19 mouse cellular contexts compared by ENCODE assay signal in genomic region chr9:73006175-73006574, GRCm38 (mm10). TPM values are rescaled to one million over a fixed set of nuclear protein-coding genes. Genes with fewer than 3 reads are reported as not detected.
DNase-seq lines count a peak whose midpoint lies in the region; ATAC-seq and TF ChIP-seq lines count a peak whose summit lies in the region.
"Had no signal": no experiment of that assay in that cellular context is flagged by ENCODE, and none has a peak within 500 bp of the region (broad histone marks: within the 10 kb centered on the region; RNA-seq: fewer than 3 reads in every experiment).

No protein-coding gene starts in this region.

- H3K27ac ChIP-seq in heart, postnatal 0 days (ENCODE audit: low read depth): no peak overlapping the region
- no peak overlapping the region for H3K27ac ChIP-seq in midbrain, embryonic 11.5 days (ENCODE audit: low read depth, low read length)
- no peak overlapping the region for H3K27ac ChIP-seq in midbrain, embryonic 16.5 days (ENCODE audit: low read length)
- H3K27ac ChIP-seq: forebrain, embryonic 15.5 days; liver, embryonic 13.5 days had no signal

- H3K4me3 ChIP-seq in heart, postnatal 0 days (ENCODE audit: low read depth, low read length): no peak overlapping the region
- H3K4me3 ChIP-seq in midbrain, embryonic 11.5 days (ENCODE audit: low read depth, low read length): no peak overlapping the region
- H3K4me3 ChIP-seq in midbrain, embryonic 16.5 days (ENCODE audit: low read depth, low read length): no peak overlapping the region
- H3K4me3 ChIP-seq: forebrain, embryonic 15.5 days; liver, embryonic 13.5 days; myocyte had no signal

- H3K4me1 ChIP-seq in heart, postnatal 0 days (ENCODE audit: control insufficient read depth, insufficient read depth): no peaks in the 10 kb centered on the region
- H3K4me1 ChIP-seq in midbrain, embryonic 11.5 days (ENCODE audit: control insufficient read depth, insufficient read depth, low read length): no peaks in the 10 kb centered on the region
- no peaks in the 10 kb centered on the region for H3K4me1 ChIP-seq in midbrain, embryonic 16.5 days (ENCODE audit: control insufficient read depth, insufficient read depth, low read length)
- H3K4me1 ChIP-seq: forebrain, embryonic 15.5 days had no signal

- peaks cover 38% of the 10 kb centered on the region for H3K36me3 ChIP-seq in heart, postnatal 0 days (replicated peaks; ENCODE audit: control insufficient read depth, insufficient read depth, low read length)
- H3K36me3 ChIP-seq in midbrain, embryonic 11.5 days (ENCODE audit: control insufficient read depth, insufficient read depth, low read length): no peaks in the 10 kb centered on the region
- H3K36me3 ChIP-seq in midbrain, embryonic 16.5 days (ENCODE audit: control insufficient read depth, insufficient read depth, low read length): peaks cover 15% of the 10 kb centered on the region

- TF ChIP-seq EP300 in heart, postnatal 0 days (IDR thresholded peaks at IDR 0.05; ENCODE audit: low read depth): no peak

- H3K9me3 ChIP-seq in heart, postnatal 0 days (replicated peaks; ENCODE audit: control insufficient read depth, low read length): no peaks in the 10 kb centered on the region
- no peaks in the 10 kb centered on the region for H3K9me3 ChIP-seq in midbrain, embryonic 11.5 days (ENCODE audit: control insufficient read depth, low read length)
- no peaks in the 10 kb centered on the region for H3K9me3 ChIP-seq in midbrain, embryonic 16.5 days (replicated peaks; ENCODE audit: control insufficient read depth, low read length, poor library complexity, severe bottlenecking)
- H3K9me3 ChIP-seq: forebrain, embryonic 15.5 days; liver, embryonic 13.5 days had no signal

- no peak overlapping the region for H3K9ac ChIP-seq in heart, postnatal 0 days (replicated peaks; ENCODE audit: low read depth, low read length)
- no peak overlapping the region for H3K9ac ChIP-seq in midbrain, embryonic 11.5 days (ENCODE audit: low read length)
- H3K9ac ChIP-seq in midbrain, embryonic 16.5 days (ENCODE audit: low read depth, low read length): no peak overlapping the region
- H3K9ac ChIP-seq: forebrain, embryonic 15.5 days; liver, embryonic 13.5 days had no signal

- H3K27me3 ChIP-seq in heart, postnatal 0 days (ENCODE audit: control insufficient read depth, insufficient read depth, low read length): no peaks in the 10 kb centered on the region
- H3K27me3 ChIP-seq in midbrain, embryonic 11.5 days (ENCODE audit: control insufficient read depth, insufficient read depth, low read length): no peaks in the 10 kb centered on the region
- no peaks in the 10 kb centered on the region for H3K27me3 ChIP-seq in midbrain, embryonic 16.5 days (ENCODE audit: control insufficient read depth, insufficient read depth, low read depth, low read length)
- H3K27me3 ChIP-seq: CH12.LX; forebrain, embryonic 15.5 days; liver, embryonic 13.5 days had no signal

- no peak for DNase-seq in heart, postnatal 0 days (ENCODE audit: low spot score)
- DNase-seq in heart, adult 18-20 months: no peak
- DNase-seq in midbrain, embryonic 11.5 days (ENCODE audit: low spot score, missing footprints): peak; percentile 57
- DNase-seq in T-cell, adult 2 months (ENCODE audit: low spot score): peak; percentile 18
- peak; percentile 11 for DNase-seq in thymus, postnatal 25 days
- no peak for DNase-seq in right cerebral cortex, postnatal 14 days
- DNase-seq: adrenal gland, postnatal 25 days; cerebellum, adult 11 months; heart, postnatal 36 days; kidney, adult 11 months; liver, embryonic 13.5 days had no signal

- ATAC-seq in heart, postnatal 0 days (ENCODE audit: insufficient read depth, low read depth): no peak
- no peak for ATAC-seq in midbrain, embryonic 11.5 days (ENCODE audit: low FRiP score)
- ATAC-seq in midbrain, embryonic 16.5 days: no peak
- ATAC-seq: forebrain, embryonic 15.5 days had no signal

- 93% methylated on average over 3 of the region's 3 CpGs for WGBS in heart, postnatal 0 days
- WGBS in midbrain, embryonic 11.5 days: 87% methylated on average over 3 of the region's 3 CpGs
- 94% methylated on average over 3 of the region's 3 CpGs for WGBS in midbrain, embryonic 16.5 days

- no peak overlapping the region for H3K4me2 ChIP-seq in heart, postnatal 0 days (ENCODE audit: low read depth, low read length)
- no peak overlapping the region for H3K4me2 ChIP-seq in midbrain, embryonic 11.5 days
- no peak overlapping the region for H3K4me2 ChIP-seq in midbrain, embryonic 16.5 days (ENCODE audit: low read length)
- H3K4me2 ChIP-seq: forebrain, embryonic 15.5 days; liver, embryonic 13.5 days had no signal

- TF ChIP-seq CTCF in heart, postnatal 0 days (IDR thresholded peaks at IDR 0.05; ENCODE audit: low read depth): 0 out of 2 replicates have a peak, but pooled peaks have one; percentile 8

RNA-seq across cellular contexts. Expression of gene Ccpg1, which starts 20.9 kb away (rescaled TPM):
- total RNA-seq in heart, postnatal 0 days (2014; rRNA removed; ENCODE audit: low replicate concordance): 8.3 and 11.3 TPM in 2 replicates
- 27.2 and 27.3 TPM in 2 replicates for polyA plus RNA-seq in heart, postnatal 0 days (2015; fragmentation: Nextera tagmentation; extraction: Ambion mirVana)
- total RNA-seq in heart, adult 18-20 months (2021): 10 to 100 TPM; 84.9 to 95.1 TPM
- polyA plus RNA-seq in midbrain, embryonic 11.5 days (2014; fragmentation: Nextera tagmentation; extraction: Ambion mirVana): 24.9 and 26.9 TPM in 2 replicates
- 51.8 and 52.3 TPM in 2 replicates for polyA plus RNA-seq in midbrain, embryonic 16.5 days (2015; fragmentation: Nextera tagmentation; extraction: Ambion mirVana)

RNA-seq across cellular contexts. Expression of gene Ccpg1os, which starts 21.0 kb away (rescaled TPM):
- 0.85 and 28.0 TPM in 2 replicates for total RNA-seq in heart, postnatal 0 days (2014; rRNA removed; ENCODE audit: low replicate concordance)
- 15.8 and 19.0 TPM in 2 replicates for polyA plus RNA-seq in heart, postnatal 0 days (2015; fragmentation: Nextera tagmentation; extraction: Ambion mirVana)
- 1 to 10 TPM; 5.8 to 6.7 TPM for total RNA-seq in heart, adult 18-20 months (2021)
- polyA plus RNA-seq in midbrain, embryonic 11.5 days (2014; fragmentation: Nextera tagmentation; extraction: Ambion mirVana): 22.4 and 22.9 TPM in 2 replicates
- polyA plus RNA-seq in midbrain, embryonic 16.5 days (2015; fragmentation: Nextera tagmentation; extraction: Ambion mirVana): 24.2 and 24.9 TPM in 2 replicates

RNA-seq across cellular contexts. Expression of gene Pigb, which starts 34.0 kb away (rescaled TPM):
- 3.0 and 8.8 TPM in 2 replicates for total RNA-seq in heart, postnatal 0 days (2014; rRNA removed; ENCODE audit: low replicate concordance)
- 1.9 and 2.5 TPM in 2 replicates for polyA plus RNA-seq in heart, postnatal 0 days (2015; fragmentation: Nextera tagmentation; extraction: Ambion mirVana)
- 1 to 10 TPM; 1.8 to 2.5 TPM for total RNA-seq in heart, adult 18-20 months (2021)
- polyA plus RNA-seq in midbrain, embryonic 11.5 days (2014; fragmentation: Nextera tagmentation; extraction: Ambion mirVana): 18.3 and 19.0 TPM in 2 replicates
- 14.9 and 18.6 TPM in 2 replicates for polyA plus RNA-seq in midbrain, embryonic 16.5 days (2015; fragmentation: Nextera tagmentation; extraction: Ambion mirVana)

RNA-seq across cellular contexts. Expression of gene Rab27a, which starts 38.5 kb away (rescaled TPM):
- total RNA-seq in heart, postnatal 0 days (2014; rRNA removed; ENCODE audit: low replicate concordance): 3.1 and 4.0 TPM in 2 replicates
- 1.7 and 2.7 TPM in 2 replicates for polyA plus RNA-seq in heart, postnatal 0 days (2015; fragmentation: Nextera tagmentation; extraction: Ambion mirVana)
- 1 to 10 TPM; 5.1 to 6.9 TPM for total RNA-seq in heart, adult 18-20 months (2021)
- polyA plus RNA-seq in midbrain, embryonic 11.5 days (2014; fragmentation: Nextera tagmentation; extraction: Ambion mirVana): 0.52 and 0.55 TPM in 2 replicates
- 3.3 and 3.6 TPM in 2 replicates for polyA plus RNA-seq in midbrain, embryonic 16.5 days (2015; fragmentation: Nextera tagmentation; extraction: Ambion mirVana)

RNA-seq across cellular contexts. Expression of gene Gm44503, which starts 47.5 kb away (rescaled TPM):
- not detected in 2 replicates for total RNA-seq in heart, postnatal 0 days (2014; rRNA removed; ENCODE audit: low replicate concordance)
- polyA plus RNA-seq in heart, postnatal 0 days (2015; fragmentation: Nextera tagmentation; extraction: Ambion mirVana): not detected in 2 replicates
- total RNA-seq in heart, adult 18-20 months (2021): not detected
- not detected in 2 replicates for polyA plus RNA-seq in midbrain, embryonic 11.5 days (2014; fragmentation: Nextera tagmentation; extraction: Ambion mirVana)
- polyA plus RNA-seq in midbrain, embryonic 16.5 days (2015; fragmentation: Nextera tagmentation; extraction: Ambion mirVana): not detected in 2 replicates
- total RNA-seq: adrenal gland, postnatal 25 days; CH12.LX; heart, postnatal 36 days had no signal
- polyA plus RNA-seq: embryonic facial prominence, embryonic 14.5 days; forebrain, embryonic 15.5 days; gonadal fat pad, adult 2 months; liver, embryonic 13.5 days; small intestine, adult 2 months; stomach, embryonic 16.5 days had no signal

Comparison
In these comparisons a context has a peak if more than half of its experiments do, and no peak if none do; other contexts are left out.
1. DNase-seq: peak in midbrain, embryonic 11.5 days (single experiment), T-cell, adult 2 months (single experiment) and thymus, postnatal 25 days (single experiment); none in heart, postnatal 0 days (single experiment), heart, adult 18-20 months (0 of 2) and right cerebral cortex, postnatal 14 days (single experiment).